Mouse (Mus musculus): Measurements from ENCODE around the gene Stat5a.
A peak's percentile ranks its signal among the peaks of the same experiment; 100 is the strongest.

The Stat5a gene

DNA sequence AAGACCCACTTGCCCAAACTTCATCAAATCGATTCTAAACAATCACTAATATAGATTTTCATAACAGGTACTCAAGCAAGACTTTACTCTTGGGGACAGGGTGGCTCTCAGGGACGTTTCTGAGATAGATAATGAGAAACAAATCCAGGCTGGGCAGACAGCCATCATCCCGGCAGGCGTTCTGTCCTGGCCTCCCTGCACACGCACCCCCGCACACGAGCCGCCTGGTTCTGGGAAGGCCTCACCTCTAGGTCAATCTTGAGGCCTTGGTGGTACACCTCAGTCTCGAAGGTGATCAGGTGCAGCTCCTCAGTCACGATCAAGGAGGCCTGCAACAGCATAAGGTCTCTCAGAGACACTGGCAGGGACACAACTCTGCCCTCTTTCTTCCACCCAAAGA is 36.9 kb downstream of the Stat5a start:
- DNase-seq (ENCODE audit: low spot score in 2 of 2) = no peak

DNA sequence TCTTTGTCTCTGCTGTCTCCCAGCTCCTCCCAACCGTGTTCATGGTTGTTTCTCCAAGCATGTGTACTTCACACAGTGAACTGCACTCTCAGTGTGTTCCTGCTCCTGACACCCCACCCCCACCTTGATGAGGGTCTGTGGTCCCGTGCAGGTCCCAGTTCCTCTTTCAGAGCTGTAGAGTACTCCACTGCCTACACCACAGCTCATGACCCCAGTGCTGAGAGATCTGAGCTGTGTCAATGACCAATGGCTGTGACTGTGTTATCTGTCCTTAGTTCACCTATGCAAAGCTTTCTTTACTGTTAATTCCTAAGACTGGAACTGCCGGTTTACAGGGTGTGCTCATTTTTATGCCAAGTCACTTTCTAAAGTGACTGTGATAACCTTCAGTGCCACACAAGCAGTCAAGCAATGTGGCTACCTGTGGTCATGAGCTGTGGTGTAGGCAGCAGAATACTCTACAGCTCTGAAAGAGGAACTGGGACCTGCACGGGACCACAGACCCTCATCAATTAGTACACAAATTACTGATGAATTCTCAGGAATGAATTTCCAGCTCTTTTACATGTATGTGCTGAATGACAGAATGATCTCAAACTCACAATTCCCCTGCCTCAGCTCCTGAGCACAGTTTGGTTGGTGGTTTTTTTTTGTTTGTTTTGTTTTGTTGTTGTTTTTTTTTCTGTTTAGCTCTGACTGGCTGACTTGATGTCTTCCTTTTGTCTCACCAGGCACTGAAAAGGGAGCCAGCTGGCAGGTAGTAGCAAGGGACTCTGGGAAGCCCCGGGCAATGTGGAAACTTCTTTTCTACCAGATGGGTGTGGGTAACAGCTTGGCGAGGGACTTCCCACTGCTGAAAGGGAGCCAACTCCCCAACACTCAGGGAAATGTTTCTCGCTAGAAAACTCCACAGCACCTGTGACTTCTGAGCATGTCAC is 38.4 kb downstream of the Stat5a start:
- peak in 1 of 2 experiments; percentile 26 for DNase-seq (ENCODE audit: low spot score in 2 of 2)

DNA sequence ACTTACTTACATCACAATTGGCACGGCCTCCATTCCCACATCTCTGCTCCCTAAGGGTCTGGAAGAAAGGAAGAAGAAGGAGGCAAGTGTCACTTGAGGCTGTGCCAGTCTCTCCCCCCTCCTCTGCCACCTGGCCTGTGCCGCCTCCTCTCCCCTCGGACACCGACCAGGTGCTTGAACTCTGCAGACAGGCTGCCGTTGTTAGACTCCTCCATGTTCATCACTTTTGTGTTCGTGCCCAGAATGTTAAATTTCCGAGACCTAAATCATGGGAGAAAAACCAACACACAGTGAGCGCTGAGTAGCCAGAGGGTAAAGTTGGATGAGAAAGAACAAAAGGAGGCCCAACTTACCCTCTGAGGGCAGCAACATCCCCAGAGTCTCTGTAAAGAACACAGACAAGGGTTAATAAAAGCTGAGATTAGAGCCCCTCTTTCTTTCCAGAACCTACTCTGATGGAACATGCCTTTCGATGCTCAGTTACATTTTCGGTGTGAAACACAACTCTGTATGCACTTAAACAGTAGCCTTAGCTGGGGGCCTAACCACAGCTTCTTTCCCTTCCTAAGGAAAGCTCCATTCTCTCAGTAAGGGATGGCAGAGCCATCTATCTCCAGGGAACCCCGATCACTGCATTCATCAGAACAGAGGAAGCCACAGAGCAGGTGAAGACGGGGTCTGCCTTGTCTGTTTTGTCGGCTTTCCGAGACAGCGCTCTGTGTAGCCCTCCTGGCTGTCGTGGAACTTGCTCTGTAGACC is 39.5 kb downstream of the Stat5a start:
- DNase-seq (ENCODE audit: low spot score in 2 of 2) = no peak

DNA sequence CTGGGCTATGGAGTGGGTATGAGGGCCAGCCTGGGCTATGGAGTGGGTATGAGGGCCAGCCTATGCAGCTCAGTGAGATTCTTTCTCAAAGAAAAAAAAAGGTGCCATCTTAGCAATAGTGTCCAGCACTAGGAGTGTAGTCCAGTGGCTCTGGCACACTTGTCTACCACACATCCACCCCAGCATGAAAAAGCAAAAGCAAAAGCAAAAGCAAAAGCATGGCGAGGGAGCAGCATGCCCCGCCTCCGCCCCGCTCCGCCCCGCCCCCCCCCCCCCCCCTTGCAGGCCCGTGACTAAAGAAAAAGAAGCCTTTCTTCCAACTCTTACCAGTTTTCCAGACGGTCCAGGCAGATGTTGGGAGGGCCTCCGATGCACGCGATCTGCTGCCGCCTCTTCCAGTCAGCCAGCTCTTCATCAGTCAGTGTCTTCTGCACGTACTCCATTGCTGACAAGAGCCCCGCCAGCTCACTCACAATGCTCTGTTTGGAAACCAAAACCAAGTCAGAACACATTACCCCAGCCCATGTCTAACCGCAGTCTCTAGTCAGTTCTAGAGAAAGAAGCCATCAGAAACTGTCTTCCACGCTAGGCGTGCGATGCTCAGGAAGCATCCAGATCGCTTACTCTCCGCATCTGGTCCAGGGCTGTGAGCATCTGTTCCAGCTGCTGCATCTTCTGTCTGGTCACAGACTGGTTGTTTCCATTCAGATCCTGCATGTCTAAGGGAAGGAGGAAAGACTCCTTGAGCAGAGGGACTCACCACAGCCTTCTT is 45.6 kb downstream of the Stat5a start:
- DNase-seq (ENCODE audit: low spot score in 2 of 2) = no peak

DNA sequence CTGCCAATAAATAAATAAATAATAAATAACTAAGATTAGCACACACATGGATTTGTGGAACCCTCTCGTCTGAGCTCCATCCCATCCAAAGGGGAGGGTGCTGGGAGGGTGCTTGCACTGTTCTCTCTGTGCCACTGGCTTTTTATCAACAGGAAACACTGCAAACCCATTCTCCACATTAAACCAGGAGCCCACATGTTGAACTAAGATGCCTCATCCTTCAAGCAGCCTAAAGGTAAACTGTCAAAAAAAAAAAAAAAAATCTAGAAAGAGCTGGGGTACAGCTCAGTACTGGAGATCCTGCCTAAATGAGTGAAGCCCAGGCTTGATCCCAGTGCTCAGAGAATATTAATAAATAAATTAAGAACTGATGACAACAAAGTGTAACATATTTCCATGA is 46.8 kb downstream of the Stat5a start:
- no peak for DNase-seq (ENCODE audit: low spot score in 2 of 2)

DNA sequence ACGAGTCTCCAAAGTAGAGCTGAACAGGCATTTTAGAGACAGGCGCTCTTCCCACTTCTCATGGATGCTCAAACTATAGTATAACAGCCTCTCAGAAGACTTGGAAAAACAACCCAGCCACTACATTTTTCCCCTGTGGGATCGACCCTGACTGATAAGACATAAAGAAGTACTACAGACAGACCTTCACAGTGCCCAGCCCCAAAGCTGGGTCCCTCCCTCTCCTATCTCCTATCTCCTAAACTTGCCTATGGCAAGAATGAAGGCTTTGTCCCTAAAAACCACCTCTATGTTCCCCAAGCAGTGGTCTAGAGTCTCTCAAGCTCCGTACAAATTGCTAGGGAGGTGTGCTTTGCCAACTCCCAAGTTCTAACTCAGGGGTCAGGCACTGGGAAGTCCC is 47.7 kb downstream of the Stat5a start:
- no peak for DNase-seq (ENCODE audit: low spot score in 2 of 2)

DNA sequence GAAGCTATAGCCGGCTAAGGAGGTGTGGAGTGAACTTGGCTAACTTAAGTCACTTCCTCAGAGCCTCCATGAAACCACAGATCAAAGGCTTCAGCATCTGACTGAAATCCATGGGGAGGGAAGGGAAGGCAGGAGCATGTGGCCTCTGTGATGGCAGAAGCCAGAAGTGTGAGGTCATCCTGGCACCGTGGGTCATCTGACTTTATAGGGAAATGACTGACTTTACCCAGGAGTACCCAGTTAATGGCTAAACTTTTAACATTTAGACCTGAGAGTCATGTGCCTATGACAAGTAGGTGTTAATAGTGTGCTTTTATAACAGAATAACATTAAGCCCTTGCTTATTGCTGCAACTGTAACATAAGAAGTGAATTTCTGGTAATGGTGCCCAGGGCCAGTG is 49.0 kb downstream of the Stat5a start:
- DNase-seq (ENCODE audit: low spot score in 2 of 2) = no peak

DNA sequence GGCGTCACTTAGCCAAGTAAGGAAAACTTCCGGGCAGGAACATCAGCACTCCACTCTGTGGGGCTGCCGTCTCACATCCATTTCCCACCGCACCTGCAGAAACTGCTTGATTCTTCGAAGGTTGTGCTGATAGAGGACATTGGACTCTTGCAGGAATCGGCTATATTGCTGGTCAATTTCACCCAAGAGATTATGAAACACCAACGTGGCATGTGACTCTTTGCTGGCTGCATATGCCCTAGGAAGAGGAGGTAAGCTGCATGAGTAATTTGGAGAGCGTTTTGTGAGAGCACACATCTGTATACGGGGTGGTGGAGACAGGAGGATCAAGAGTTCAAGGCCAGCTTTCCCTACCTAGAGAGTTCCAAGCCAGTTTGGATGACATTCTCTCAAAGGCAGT is 49.4 kb downstream of the Stat5a start:
- no peak for DNase-seq (ENCODE audit: low spot score in 2 of 2)

DNA sequence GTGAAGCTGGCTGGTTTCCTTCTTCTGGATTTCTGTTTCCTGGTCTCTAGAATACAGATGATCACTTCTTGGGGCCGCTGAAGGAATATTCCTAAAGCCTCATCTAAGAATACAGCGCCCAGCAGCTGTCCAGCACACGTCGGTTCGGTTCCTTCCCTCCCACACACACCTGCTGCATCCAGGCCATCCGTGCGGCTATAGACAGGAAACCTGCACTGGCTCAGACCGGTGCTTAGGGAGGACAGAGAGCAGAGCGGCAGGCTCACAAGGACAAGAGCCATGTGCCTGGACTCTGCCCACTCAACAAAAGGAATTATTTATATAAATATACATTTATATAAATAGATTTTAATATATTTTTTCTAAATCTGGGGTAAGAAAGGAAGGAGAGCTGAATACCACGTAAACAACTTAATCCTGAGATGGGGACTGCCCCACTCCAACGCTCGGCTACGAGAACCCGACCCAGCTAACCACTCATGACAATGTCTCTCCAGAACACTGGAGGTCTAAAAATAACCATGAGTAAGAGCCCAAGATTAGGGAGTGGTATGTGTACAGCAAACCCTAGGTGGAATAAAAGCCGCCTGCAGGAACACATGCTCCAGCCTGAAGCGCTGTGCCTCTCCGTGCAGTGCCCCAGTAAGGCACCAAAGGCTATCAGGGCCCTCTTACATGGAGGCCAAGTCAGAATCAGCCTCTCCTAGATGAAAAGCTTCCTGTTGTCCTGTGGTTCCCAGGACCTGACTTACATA is 53.4 kb downstream of the Stat5a start:
- DNase-seq (ENCODE audit: low spot score in 2 of 2) = no peak

DNA sequence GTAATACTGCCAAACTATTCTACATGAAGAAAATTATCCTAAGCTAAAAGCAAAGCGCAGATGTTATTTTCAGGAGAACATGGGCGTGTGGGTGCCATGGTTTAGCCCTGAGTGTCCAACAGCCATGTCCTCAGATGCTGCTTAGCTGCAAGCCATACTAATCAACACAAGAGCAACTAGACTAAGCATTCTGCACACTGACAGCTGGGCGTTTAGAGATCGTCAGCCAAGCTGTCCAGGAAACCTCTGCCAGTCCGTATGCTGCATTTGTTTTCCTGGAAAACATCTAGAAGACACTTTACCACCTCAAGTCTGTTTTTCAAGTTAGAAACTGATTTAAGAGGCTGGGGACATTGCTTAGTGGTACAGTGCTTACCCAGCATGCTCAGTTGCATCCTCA is 55.3 kb downstream of the Stat5a start:
- DNase-seq (ENCODE audit: low spot score in 2 of 2) = no peak

DNA sequence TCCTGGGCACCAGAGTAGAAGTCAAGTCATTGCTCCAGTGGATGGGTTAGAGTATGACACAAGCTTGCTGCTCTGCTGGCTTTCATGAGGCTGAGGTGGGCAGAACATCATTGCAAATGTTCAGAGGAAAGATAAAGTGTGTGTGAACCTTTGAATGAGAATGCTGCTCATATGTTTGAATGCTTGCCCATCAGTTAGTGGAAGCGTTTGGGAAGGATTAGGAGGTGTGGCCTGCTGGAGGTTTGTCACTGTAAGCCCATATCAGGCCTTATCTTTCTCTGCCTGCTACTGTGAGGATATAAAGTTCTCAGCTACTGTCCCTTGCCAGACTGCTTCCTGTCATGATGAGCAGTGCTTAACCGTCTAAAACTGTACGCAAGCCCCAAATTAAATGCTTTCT is 55.9 kb downstream of the Stat5a start:
- DNase-seq (ENCODE audit: low spot score in 2 of 2) = no peak

DNA sequence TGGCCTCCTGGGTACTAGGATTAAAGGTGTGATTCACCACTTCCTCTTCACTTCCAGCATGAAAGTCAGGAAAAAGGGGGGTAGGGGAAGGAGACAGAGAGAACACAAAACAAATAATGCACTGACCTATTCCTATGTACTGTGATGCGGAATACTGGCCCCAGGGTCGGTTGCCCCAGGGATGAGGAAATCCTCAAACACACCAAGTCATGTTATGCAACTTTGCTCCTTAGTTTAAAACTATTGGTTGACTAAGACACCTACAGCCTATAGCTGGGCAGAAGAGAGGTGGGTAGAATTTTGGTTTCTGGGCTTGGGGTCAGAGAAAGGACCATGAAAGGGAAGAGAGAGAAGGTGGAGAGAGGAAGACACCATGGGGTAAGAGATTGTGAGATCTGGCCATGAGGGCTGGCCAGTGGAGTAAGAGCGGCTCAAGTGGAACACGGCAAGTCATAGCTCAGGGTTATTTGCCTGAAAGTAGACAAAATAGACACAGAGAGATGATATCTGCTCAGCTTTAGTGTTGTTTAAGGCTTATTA is 57.4 kb downstream of the Stat5a start:
- DNase-seq (ENCODE audit: low spot score in 2 of 2) = no peak

DNA sequence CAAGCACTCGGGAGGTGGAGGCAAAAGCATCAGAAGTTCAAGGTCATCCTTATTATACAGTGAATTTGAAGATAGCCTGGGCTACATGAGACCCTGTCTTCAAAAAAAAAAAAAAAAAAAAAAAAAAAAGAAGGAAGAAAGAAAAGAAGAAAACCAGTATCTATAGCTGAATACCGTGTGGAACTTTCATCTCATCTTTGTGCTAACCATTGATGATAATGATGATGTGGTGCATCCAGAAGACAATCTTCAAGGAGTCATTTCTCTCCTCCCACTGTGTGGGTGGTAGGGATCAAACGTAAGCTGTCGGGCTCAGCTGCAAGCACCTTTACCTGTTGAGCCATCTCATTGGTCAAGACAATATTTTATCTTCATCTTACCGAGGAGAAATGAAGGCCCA is 58.9 kb downstream of the Stat5a start:
- no peak for DNase-seq (ENCODE audit: low spot score in 2 of 2)

DNA sequence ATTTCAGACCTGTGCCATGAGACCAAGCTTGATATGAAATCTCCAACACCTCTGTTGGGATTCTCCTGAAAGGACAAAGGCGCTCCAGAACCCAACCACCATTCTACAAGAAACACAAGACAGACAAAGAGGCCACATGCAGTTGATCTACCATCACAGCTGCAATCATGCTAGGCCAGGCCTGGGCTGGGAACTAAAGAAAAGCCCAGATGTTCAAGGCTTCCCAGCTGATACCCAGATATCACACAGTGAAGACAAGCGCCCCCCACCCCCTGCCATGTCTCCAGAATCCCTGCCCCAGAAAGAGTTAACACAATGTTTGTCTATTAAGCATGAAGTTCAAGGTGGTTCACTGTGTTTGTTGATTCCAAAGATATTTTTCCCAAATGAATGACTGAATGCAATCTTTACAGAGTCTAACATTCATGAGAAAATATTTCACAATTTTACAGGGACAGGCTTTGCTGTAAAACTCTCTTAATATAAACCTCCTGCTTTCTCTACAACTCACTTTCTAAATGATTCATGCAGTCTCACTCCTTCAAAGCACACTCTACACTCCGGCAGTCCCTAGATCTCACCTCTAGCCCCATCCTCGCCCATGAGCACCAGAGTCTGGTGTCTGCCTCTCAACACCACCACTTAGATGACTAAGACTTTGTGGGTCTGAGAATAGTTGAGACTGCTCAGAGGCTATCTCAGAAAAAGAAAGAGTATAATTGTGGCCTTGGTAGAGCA is 61.9 kb downstream of the Stat5a start:
- peak in 1 of 2 experiments; percentile 24 for DNase-seq (ENCODE audit: low spot score in 2 of 2)

DNA sequence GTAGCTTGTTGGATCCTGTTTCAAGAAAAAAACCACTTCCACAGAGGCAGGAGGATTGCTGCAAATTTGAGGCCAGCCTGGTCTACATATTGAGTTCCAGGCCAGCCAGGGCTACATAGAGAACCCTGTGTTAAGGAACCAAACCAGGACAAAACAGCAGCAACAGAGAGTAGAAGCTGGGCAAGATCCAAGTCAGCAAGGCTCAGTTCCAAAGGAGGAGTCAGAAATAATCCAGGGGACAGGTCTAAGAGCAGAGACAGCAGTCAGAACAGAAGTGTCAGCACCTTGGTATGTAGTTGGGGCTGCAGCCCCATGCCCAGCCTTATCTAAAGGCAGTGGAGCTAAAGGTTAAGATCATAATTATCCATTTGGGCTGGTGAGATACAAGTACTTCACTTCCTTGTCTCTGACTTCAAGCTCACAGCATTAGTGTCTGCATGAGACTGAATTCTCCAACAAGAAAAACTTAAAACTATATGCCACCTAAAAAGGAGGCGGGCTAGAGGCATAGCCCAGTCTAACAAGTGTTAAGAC is 65.3 kb downstream of the Stat5a start:
- no peak for DNase-seq (ENCODE audit: low spot score in 2 of 2)

DNA sequence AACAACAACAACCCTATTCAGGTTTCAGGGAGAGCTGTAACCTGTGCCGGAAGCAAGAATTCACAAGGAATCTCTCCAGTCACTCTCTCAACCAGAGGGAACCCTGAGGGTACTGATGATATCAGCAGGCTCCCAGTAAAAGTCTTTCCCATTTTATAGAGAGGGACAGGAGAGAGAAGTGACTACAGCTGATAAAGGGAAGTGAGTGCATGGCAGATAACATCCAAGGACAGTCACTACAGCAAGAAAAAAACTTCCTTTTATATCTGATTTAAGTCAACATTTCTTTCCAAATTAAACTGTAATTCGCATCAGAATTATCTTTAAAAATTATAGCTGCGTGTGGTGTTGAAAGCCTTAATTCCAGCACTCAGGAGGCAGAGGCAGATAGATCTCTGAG is 68.2 kb downstream of the Stat5a start:
- no peak for DNase-seq (ENCODE audit: low spot score in 2 of 2)

DNA sequence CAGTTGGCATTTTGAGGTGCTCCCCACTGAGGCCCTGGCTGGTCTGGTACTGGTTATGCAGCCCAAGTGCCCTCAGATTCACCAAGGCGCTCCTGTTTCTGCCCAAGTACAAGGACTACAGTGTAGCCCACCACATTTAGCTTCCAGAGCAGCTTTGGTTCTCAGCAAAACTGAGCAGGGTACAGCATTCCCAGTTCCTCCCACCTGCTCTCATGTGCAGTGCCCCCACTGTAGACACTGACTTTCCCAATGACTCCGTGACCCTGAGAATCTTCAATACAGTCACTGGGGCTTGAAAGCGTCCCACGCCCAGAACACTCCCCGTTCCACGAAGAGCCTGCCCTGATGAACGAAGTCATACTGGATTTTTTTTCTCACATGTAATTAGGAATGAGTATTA is 71.5 kb downstream of the Stat5a start:
- no peak for DNase-seq (ENCODE audit: low spot score in 2 of 2)

DNA sequence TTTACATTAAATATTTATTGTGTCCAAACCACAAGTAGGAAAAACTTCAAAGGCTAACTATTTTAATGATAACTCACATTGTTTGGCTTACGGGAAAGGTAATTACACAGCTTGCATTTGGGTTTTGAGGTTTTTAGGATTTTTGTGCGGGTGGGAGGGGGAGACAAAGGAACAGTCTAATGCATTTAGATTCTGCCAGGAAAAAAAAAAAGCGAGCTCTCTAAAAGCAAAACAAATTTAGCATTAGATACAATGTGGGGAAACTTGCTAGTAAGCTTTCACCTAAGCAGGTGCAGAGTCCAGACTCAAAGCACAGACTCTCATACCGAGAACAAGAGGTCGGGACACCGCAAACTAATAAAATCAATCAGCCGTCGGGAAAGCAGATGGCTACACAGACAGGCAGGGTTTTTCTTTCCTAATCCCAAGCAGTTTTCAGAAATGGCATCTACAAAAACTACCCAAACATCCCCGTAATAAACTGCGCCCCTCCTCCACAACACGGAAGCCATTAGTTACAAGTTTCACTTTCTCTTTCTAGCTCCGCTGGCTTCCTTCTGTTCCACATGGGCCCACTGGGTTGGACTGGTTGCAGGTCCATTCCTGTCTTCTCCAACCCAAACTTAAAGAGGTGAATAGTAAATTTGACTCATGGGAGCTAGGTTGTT is 72.2 kb downstream of the Stat5a start:
- peak; percentile 54 to 68 for DNase-seq (ENCODE audit: low spot score in 2 of 2)

All from natural killer cell, adult 2 months (primary cell).